Mouse (Mus musculus) neural tube, postnatal 0 days (tissue): Measurements from ENCODE around the gene Olfr198. TPM values are rescaled to one million over a fixed set of nuclear protein-coding genes. Genes with fewer than 3 reads are reported as not detected.

ENCODE experiments used
- polyA plus RNA-seq: library from polyadenylated mRNA; unstranded; fragments of >200 nt; fragmentation: Nextera tagmentation; extraction: Ambion mirVana; gene quantifications from 2 replicates; pipeline ENCODE4 v1.2.1, GENCODE M21; 2015

The Olfr198 gene
- not detected in 2 replicates for polyA plus RNA-seq

GRCm38 (mm10) chr16:59203433-59203832 is at the start of gene Olfr198:
TSS of gene Olfr198 (minus strand) at chr16:59203533.

GRCm38 (mm10) chr16:59219667-59220066 is 16.3 kb upstream of the Olfr198 start, which contains the start of gene Olfr199:
TSS of gene Olfr199 (minus strand) at chr16:59219767.

GRCm38 (mm10) chr16:59170354-59170753 is 33.0 kb downstream of the Olfr198 start, which contains the start of gene Olfr196:
TSS of gene Olfr196 (minus strand) at chr16:59170454.

Other genes with a start within 250 kb of the Olfr198 start
- gene Olfr183, start 208.2 kb downstream of the Olfr198 start, polyA plus RNA-seq = not detected in 2 replicates
- not detected in 2 replicates for gene Olfr186, start 173.2 kb downstream of the Olfr198 start, polyA plus RNA-seq
- gene Olfr187, start 163.8 kb downstream of the Olfr198 start, polyA plus RNA-seq = not detected in 2 replicates
- gene Olfr190, start 125.5 kb downstream of the Olfr198 start, polyA plus RNA-seq = not detected in 2 replicates
- gene Olfr191, start 113.7 kb downstream of the Olfr198 start, polyA plus RNA-seq = not detected in 2 replicates
- not detected in 2 replicates for gene Olfr193, start 91.7 kb downstream of the Olfr198 start, polyA plus RNA-seq
- gene Olfr194, start 82.5 kb downstream of the Olfr198 start, polyA plus RNA-seq = not detected in 2 replicates
- not detected in 2 replicates for gene Olfr195, start 56.5 kb downstream of the Olfr198 start, polyA plus RNA-seq
- not detected in 2 replicates for gene Olfr196, start 33.1 kb downstream of the Olfr198 start, polyA plus RNA-seq
- not detected in 2 replicates for gene Olfr199, start 16.2 kb upstream of the Olfr198 start, polyA plus RNA-seq
- gene Olfr201, start 69.1 kb upstream of the Olfr198 start, polyA plus RNA-seq = not detected in 2 replicates
- gene Olfr202, start 83.3 kb upstream of the Olfr198 start, polyA plus RNA-seq = not detected in 2 replicates
- not detected in 2 replicates for gene Olfr203, start 95.3 kb upstream of the Olfr198 start, polyA plus RNA-seq
- not detected in 2 replicates for gene Olfr204, start 114.7 kb upstream of the Olfr198 start, polyA plus RNA-seq
- not detected in 2 replicates for gene Olfr205, start 127.6 kb upstream of the Olfr198 start, polyA plus RNA-seq
- gene Olfr206, start 145.7 kb upstream of the Olfr198 start, polyA plus RNA-seq = not detected in 2 replicates
- not detected in 2 replicates for gene Olfr209, start 160.5 kb upstream of the Olfr198 start, polyA plus RNA-seq
- gene Gabrr3, start 203.8 kb upstream of the Olfr198 start, polyA plus RNA-seq = 0.06 TPM in 1 of 2 replicates, not detected in the other